Mouse (Mus musculus) ES-Bruce4 (cell line): ENCODE measurements around the gene Ankle1.

Experiments
- CTCF ChIP-seq: IDR thresholded peaks from one replicate; pipeline ENCODE4 v1.8.1; 2011; ENCODE audit warnings: low read depth, low read length
- POLR2A ChIP-seq: IDR thresholded peaks from one replicate; pipeline ENCODE4 v1.8.1; 2011; ENCODE audit warnings: low read length; ENCODE audit not compliant: insufficient read depth

- TF ChIP-seq POLR2A (no peak), CTCF (no peak)
These were observed 29.3 kb upstream of the Ankle1 start for GRCm38 (mm10) chr8:71376423-71377030.
